Mouse (Mus musculus) G1E (cell line): ENCODE measurements around the gene Myo1d.

Source experiments
- CTCF ChIP-seq: IDR thresholded peaks from 2 replicates; pipeline ENCODE4 v1.5.1; 2012; ENCODE audit warnings: low read depth, low read length, inconsistent platforms, mixed read lengths
- POLR2AphosphoS5 ChIP-seq: IDR thresholded peaks from 2 replicates; pipeline ENCODE4 v1.6.1; 2012; ENCODE audit warnings: low read depth, low read length, inconsistent platforms; ENCODE audit not compliant: insufficient replicate concordance

- no peak for TF ChIP-seq CTCF
- TF ChIP-seq POLR2AphosphoS5: no peak
Observed at GRCm38 (mm10) chr11:80523410-80523809, 256.4 kb downstream of the Myo1d start.
